ENCODE assay signal across 26 mouse cellular contexts in the genomic region with DNA sequence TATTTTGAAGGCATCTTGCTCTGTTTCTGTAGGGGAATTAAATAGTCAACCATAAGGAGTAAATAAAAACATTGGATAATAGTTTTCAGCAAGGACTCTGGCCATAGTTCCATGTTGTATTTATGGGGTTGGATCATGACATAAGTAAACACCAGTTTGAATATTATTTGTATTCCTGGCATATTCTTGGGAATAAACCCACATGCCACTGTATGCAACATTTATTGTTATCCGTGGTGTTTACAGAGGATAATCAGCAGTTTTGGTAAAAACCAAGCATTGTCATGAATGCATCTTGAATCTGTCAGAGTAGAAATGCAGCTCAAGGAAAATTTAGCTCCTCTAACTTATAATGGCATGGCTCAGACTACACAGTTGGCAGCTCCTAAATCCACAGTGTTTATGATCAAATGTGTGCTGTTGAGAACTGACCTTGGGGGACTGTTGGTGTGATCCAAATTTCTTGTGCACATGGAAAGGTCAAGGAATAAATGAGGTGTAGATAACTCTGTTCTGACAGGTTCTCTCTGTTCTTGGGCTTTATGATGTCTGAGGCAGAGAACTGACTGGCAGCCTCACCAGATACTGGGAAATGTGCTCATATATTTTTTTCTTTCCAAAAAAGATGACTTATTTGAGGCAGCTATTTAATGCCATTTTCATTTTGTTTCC.
DNase-seq lines count a peak whose midpoint lies in the region; ATAC-seq and TF ChIP-seq lines count a peak whose summit lies in the region.
"Had no signal": no experiment of that assay in that cellular context is flagged by ENCODE, and none has a peak within 500 bp of the region (broad histone marks: within the 10 kb centered on the region; RNA-seq: fewer than 3 reads in every experiment).

No protein-coding gene starts in this region.

- peak; percentile 11 for DNase-seq in adrenal gland, adult 8-10 months
- DNase-seq in adrenal gland, postnatal 10 days = no peak
- peak; percentile 85 for DNase-seq in lung, embryonic 14.5 days
- DNase-seq in lung, adult 18-20 months = no peak
- DNase-seq in lung, postnatal 0 days (ENCODE audit: low spot score) = peak; percentile 84
- DNase-seq in frontal cortex, postnatal 14 days (ENCODE audit: low spot score in 2 of 2) = no peak
- no peak for DNase-seq in kidney, postnatal 10 days
- DNase-seq: adrenal gland, postnatal 14 days; cerebellum, adult 8-10 months; cerebellum, postnatal 25 days; gastrocnemius, postnatal 10 days; heart, postnatal 14 days; kidney, adult 9 months; kidney, postnatal 14 days; retina, postnatal 1 day; right cerebral cortex, postnatal 25 days had no signal

- TF ChIP-seq EP300 in lung, postnatal 0 days (IDR thresholded peaks at IDR 0.05) = peak; percentile 94

- H3K4me1 ChIP-seq in lung, embryonic 14.5 days (ENCODE audit: insufficient read depth) = no peaks in the 10 kb centered on the region
- no peaks in the 10 kb centered on the region for H3K4me1 ChIP-seq in lung, postnatal 0 days (ENCODE audit: insufficient read depth, low read depth, low read length)
- H3K4me1 ChIP-seq: embryonic facial prominence, embryonic 13.5 days; intestine, embryonic 15.5 days; limb, embryonic 12.5 days; midbrain, embryonic 10.5 days; midbrain, embryonic 15.5 days; neural tube, embryonic 15.5 days; stomach, embryonic 15.5 days had no signal

- H3K9me3 ChIP-seq in lung, embryonic 14.5 days (ENCODE audit: low read depth, low read length) = no peaks in the 10 kb centered on the region
- no peaks in the 10 kb centered on the region for H3K9me3 ChIP-seq in lung, postnatal 0 days (ENCODE audit: low read length)
- H3K9me3 ChIP-seq: embryonic facial prominence, embryonic 13.5 days; intestine, embryonic 15.5 days; limb, embryonic 12.5 days; midbrain, embryonic 10.5 days; midbrain, embryonic 15.5 days; neural tube, embryonic 15.5 days; stomach, embryonic 15.5 days had no signal

- peak; percentile 97 for ATAC-seq in lung, embryonic 14.5 days (ENCODE audit: insufficient read depth)
- peak; percentile 96 for ATAC-seq in lung, postnatal 0 days
- ATAC-seq: forebrain, embryonic 16.5 days; hindbrain, embryonic 16.5 days; intestine, embryonic 15.5 days; midbrain, embryonic 15.5 days had no signal

- no peaks in the 10 kb centered on the region for H3K36me3 ChIP-seq in lung, embryonic 14.5 days (ENCODE audit: insufficient read depth)
- H3K36me3 ChIP-seq in lung, postnatal 0 days (ENCODE audit: insufficient read depth, low read length) = no peaks in the 10 kb centered on the region
- H3K36me3 ChIP-seq: embryonic facial prominence, embryonic 13.5 days; intestine, embryonic 15.5 days; limb, embryonic 12.5 days; midbrain, embryonic 10.5 days; midbrain, embryonic 15.5 days; neural tube, embryonic 15.5 days; stomach, embryonic 15.5 days had no signal

- H3K27ac ChIP-seq in lung, embryonic 14.5 days (ENCODE audit: low read depth) = no peak overlapping the region
- no peak overlapping the region for H3K27ac ChIP-seq in lung, postnatal 0 days (ENCODE audit: low read length)
- H3K27ac ChIP-seq: embryonic facial prominence, embryonic 13.5 days; intestine, embryonic 15.5 days; limb, embryonic 12.5 days; midbrain, embryonic 10.5 days; midbrain, embryonic 15.5 days; neural tube, embryonic 15.5 days; stomach, embryonic 15.5 days had no signal

- H3K27me3 ChIP-seq in lung, embryonic 14.5 days (ENCODE audit: insufficient read depth, low read length) = no peaks in the 10 kb centered on the region
- no peaks in the 10 kb centered on the region for H3K27me3 ChIP-seq in lung, postnatal 0 days (replicated peaks; ENCODE audit: insufficient read depth, low read length)
- H3K27me3 ChIP-seq: embryonic facial prominence, embryonic 13.5 days; intestine, embryonic 15.5 days; limb, embryonic 12.5 days; midbrain, embryonic 15.5 days; neural tube, embryonic 15.5 days; stomach, embryonic 15.5 days had no signal

- 32% methylated on average over 1 of the region's 1 CpGs for whole genome bisulfite sequencing in lung, embryonic 14.5 days
- 55% methylated on average over 1 of the region's 1 CpGs for WGBS in lung, postnatal 0 days

- H3K4me2 ChIP-seq in lung, embryonic 14.5 days = no peak overlapping the region
- H3K4me2 ChIP-seq in lung, postnatal 0 days (replicated peaks; ENCODE audit: low read depth, low read length) = no peak overlapping the region
- H3K4me2 ChIP-seq: embryonic facial prominence, embryonic 13.5 days; intestine, embryonic 15.5 days; limb, embryonic 12.5 days; liver, embryonic 11.5 days; midbrain, embryonic 15.5 days; neural tube, embryonic 15.5 days; stomach, embryonic 15.5 days had no signal

- H3K4me3 ChIP-seq in lung, embryonic 14.5 days (ENCODE audit: low read depth, low read length) = no peak overlapping the region
- H3K4me3 ChIP-seq in lung, postnatal 0 days (ENCODE audit: low read depth, low read length) = no peak overlapping the region
- H3K4me3 ChIP-seq: embryonic facial prominence, embryonic 13.5 days; intestine, embryonic 15.5 days; limb, embryonic 12.5 days; midbrain, embryonic 10.5 days; midbrain, embryonic 15.5 days; neural tube, embryonic 15.5 days; stomach, embryonic 15.5 days had no signal

- no peak for TF ChIP-seq CTCF in lung, embryonic 14.5 days (IDR thresholded peaks at IDR 0.05; ENCODE audit: low read depth)
- TF ChIP-seq CTCF in lung, postnatal 0 days (IDR thresholded peaks at IDR 0.05) = no peak

- H3K9ac ChIP-seq in lung, embryonic 14.5 days = no peak overlapping the region
- H3K9ac ChIP-seq in lung, postnatal 0 days (replicated peaks; ENCODE audit: low read depth) = no peak overlapping the region
- H3K9ac ChIP-seq: embryonic facial prominence, embryonic 13.5 days; intestine, embryonic 15.5 days; limb, embryonic 12.5 days; midbrain, embryonic 15.5 days; neural tube, embryonic 15.5 days; stomach, embryonic 15.5 days had no signal

Comparison
In these comparisons a context has a peak if more than half of its experiments do, and no peak if none do; other contexts are left out.
1. DNase-seq: peak in adrenal gland, adult 8-10 months (single experiment), lung, embryonic 14.5 days (single experiment) and lung, postnatal 0 days (single experiment); none in adrenal gland, postnatal 10 days (single experiment), lung, adult 18-20 months (0 of 2), frontal cortex, postnatal 14 days (0 of 2) and kidney, postnatal 10 days (single experiment).